Mouse (Mus musculus) R1 (cell line): Measurements from ENCODE around the gene Olfr288.

Source experiments
- DNase-seq: peaks from one replicate; pipeline ENCODE4 v3.0.0-alpha.2; 2018; ENCODE audit warnings: low read depth, low spot score

Olfr288 gene

DNA sequence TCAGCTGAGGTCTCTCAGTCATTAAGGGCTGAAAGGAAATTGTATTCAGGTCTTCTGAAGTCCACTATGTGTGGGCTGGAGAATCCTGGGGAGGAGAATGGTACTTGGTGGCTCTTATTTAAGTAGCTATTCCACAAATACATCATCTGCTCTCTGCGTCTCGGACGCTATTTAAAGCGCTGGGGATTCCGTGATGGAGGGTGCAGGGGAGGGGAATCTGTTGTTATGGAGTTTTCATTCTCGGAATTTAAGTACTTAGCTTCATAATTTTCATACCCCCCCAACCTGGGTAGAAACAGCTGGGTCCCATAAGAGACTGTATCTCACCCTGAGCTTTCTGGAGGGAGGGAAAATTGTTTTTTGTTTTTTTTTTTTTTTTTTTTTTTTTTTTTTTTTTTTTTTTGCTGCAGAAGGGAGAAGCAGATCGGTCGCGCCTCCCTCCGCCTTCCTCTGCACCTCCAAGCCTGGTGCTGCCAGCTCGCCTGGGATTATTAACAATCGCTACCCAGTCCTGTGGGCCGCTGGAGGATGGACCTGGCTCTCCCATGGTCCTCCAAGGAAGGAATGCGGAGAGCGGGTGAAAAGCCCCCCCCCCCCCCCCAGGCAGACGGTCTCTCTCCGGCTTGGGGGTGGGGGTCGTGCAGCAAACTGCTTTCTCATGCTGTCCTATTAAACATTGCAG, 28.2 kb downstream of the Olfr288 start, which contains the start of gene Ccdc184:
Gene Ccdc184, plus strand, starts transcription at position 196 of the 682 bp plus-strand sequence.
- no peak for DNase-seq

DNA sequence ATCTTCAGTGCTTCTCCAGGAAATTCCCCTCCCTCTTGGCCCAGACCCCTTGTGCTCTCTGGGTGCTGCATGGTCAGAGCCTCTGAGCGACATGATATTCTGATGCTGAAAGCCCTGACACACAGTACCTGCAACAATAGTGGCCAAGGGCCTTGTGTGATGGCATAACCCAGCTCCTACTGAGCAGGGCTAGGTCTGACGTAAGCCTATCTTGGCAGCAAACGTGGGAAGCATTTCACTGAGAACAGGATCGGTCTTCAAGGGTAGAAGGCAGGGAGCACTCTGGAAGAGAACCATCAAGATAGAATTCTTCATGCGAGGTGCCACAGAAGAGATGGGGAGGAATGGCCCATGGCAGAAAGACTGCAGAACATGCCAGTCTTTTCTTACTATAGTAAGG, 29.8 kb downstream of the Olfr288 start, which contains the start of gene Asb8:
Gene Asb8, minus strand, starts transcription at position 101 of the 400 bp plus-strand sequence.
- no peak for DNase-seq

DNA sequence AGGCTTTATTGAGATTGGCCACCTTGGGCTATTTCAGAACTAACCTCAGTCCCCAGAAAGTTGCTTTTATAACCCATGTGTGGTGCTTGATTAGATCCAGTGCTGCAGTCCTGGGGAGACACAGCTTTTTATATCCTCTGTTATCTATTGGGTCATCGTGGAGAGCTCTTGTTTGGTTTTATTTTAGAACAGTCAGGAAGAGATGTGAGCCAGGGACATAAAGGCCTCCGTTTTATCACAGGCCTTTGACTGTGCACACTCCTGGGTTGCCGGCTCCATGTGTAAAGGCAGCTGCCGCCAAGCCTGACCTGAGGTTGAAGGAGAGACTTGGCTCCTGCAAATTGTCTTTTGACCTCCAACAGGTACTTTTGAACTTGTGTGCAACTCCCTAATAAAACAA, 32.8 kb downstream of the Olfr288 start:
- no peak for DNase-seq

DNA sequence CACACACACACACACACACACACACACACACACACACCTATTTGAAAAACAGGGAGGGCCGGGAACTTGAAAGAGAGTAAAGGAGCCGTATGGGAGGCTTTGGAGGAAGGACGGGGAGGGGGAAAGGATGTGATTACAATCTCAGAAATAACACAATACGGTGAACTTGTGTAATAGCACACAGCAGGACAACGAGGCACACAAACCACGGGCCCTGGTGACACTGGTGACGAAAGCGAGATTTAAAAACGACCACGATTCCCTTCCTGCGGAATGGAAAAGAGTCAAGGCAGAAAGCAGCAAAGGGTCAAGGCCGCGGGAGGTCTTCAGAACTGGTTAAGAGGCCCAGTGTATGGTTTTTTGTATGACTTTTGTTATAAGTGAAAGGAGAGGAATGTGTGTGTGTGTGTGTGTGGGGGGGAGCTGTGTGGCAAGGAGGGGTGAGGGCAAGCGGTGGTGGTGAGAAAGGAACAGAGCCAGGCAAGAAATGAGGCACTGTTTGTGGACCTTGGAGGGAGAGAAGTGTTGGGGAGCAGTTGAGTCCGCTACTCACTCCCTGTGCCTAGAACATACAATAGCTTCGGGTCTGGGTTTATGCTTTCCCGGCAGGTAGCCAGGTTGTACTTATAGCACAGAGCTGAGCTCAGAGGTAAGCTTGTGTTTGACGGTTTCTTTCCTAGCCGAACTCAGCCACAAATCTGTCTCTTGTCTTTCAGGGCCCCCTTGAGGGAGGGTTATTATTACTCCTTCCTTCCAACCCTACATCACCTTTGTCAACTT, 34.1 kb downstream of the Olfr288 start:
- no peak for DNase-seq

DNA sequence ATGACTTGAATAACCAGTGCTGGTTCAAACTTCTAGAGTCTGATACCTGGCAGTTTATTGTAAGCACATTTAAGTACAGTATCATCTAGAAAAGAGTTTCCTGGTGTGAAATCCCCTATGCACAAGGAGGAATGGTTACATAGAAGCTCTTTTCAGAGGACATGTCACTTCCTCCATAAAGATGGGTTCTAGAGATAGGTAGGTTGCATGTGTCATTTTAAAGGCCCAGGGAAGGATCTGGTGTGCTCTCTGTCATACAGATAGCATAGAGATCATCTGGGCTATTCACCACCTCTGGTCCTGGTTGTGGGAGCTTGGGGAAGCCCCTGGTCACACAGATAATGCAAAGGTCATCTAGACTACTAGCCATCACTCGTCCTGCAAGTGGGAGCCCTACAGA, 38.1 kb downstream of the Olfr288 start:
- DNase-seq = no peak

DNA sequence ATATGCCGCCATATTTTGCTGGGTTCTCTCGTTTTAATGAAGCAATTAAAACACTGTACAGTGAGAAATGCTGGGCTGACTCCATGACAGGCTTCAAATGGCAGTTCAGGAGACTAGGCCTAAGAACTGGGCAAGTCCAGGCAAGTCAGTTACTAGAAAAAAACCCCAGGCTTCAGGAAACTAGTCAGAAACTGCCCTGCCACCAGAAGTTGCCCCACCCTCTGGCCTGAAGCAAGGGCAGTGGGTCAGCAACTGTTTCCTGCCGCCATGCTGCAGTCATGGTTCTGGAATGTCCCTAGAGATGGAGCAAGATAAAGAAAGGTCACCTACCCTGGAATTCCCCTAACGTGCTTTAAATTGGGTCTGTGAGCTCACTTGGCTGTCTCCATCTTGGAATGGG, 39.4 kb downstream of the Olfr288 start:
- DNase-seq = peak; percentile 89

DNA sequence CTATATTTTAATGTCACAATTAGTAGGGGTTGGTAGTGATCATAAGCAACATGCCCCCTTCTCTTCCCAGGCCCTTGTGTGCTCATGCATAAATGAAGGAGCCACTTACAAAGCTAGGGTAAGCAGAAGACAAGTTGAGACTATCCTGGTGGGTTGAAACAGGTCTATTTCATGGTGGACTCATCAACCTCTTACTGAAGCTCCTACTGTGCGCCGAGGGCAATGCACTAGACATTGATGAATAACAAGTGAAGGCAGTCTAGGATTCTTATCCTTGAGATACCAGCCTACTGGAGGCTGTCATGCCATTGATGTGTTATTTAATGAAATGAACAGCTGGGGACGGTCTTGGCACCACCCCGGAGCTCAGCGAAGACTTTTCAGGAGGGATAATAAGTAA, 40.1 kb downstream of the Olfr288 start:
- DNase-seq = peak; percentile 48

DNA sequence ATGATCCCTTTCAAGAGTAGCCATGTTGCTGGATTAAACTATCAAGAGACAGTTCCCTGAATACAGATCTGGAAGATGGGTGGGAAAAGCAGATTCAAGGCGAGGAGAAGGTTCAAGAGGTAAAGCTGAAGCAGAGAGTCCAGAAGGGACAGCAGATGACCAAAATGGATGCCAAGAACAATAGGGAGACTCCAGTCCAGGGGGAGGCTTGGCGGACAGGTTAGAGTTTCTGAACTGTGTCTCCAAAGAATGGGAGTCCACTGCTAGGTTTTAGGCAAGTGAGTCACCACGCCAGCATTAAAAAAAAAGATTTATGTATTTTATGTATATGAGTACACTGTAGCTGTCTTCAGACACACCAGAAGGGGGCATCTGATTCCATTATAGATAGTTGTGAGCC, 40.7 kb downstream of the Olfr288 start:
- no peak for DNase-seq

DNA sequence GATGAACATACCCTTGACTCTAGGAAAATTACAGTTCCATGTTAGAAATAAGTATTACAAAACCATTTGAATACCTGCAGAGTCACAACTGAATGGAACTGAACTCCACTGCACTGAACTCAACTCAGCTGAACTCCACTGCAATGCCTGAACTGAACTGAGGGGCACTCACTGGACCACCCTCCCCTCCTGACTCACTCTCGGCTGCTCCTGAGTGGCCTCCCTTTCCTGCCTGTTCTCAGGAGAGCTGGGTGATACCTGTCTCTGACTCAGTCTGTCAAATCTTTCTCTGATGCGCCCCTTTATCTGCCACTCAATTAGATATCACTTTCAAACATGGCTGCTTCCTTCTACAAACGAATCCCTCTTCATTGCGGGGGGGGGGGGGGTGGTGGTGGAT, 41.2 kb downstream of the Olfr288 start:
- no peak for DNase-seq

DNA sequence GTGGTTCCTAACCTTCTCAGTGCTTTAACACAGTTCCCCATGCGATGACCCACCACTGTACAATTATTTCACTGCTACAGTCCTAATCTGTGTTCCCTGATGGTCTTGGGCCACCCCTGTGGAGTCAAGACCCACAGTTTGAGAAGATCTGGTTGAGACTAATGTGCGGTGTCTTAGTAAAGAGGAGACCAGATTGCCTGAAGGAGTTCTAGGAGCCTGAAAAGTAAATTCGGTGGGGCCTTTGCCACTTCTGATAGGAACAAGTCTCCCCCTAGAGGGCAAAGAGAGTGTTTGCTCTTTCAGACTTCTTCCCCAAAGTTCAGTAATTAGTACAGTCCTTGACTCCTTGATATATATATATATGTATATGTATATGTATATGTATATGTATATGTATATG, 41.7 kb downstream of the Olfr288 start:
- DNase-seq = peak; percentile 85

DNA sequence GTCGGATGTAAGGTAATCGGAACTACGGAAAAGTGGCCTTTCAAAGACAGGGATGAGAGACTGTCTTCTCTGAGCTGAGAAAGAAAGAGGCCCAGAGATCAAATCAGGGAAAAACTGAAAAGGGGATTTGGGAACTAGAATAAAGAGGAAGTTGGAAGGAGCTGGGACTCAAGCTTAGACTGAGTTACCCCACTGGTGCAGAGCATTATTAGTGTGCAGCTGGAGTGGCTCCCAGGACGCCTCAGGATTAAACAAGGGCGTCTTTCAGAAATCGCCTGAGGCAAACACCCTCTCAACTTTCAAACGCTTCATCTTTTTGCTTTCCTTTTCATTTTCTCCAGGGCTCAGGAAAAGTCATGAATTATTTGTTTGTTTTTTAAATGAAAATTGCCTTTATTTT, 42.4 kb downstream of the Olfr288 start:
- no peak for DNase-seq

DNA sequence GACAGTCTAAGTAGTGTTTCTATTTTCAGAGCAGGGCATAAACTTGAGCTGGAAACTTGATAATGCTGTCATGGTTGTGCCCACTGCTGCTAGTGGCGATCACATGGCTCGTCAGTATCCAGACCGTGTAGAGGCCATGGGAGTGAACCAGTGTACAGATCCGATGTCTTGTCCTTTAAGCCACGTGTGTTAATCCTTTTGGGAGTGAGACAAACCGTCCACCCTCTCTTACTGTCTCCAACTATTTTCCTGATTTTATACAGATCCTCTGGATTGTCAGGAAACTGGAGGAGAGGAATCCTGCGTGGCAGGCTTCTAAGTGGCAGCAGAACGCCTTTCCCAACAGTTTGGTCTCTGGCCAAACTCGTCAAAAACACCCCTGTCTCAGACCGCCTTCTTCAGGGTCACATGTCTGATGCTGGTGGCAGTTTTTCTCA, 46.2 kb downstream of the Olfr288 start:
- DNase-seq = no peak

DNA sequence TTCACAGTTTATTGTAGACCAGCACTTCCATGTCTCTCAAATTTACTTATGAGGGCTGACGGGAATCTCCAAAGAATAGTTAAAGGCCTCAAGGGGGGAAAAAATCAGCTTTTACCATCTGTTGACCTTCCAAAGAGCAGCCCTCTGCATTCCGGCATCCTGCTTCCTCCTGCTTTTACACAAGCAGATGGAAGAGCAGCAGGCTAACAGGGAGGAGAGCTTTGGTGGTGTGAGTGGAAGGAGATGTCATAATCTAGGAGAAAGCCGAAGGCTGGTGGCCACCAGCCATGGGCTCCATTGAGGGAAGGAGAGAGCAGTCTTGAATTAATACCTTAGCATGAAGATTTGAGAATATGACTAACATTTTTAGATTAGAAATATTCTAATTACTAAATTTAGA, 47.0 kb downstream of the Olfr288 start:
- DNase-seq = no peak

DNA sequence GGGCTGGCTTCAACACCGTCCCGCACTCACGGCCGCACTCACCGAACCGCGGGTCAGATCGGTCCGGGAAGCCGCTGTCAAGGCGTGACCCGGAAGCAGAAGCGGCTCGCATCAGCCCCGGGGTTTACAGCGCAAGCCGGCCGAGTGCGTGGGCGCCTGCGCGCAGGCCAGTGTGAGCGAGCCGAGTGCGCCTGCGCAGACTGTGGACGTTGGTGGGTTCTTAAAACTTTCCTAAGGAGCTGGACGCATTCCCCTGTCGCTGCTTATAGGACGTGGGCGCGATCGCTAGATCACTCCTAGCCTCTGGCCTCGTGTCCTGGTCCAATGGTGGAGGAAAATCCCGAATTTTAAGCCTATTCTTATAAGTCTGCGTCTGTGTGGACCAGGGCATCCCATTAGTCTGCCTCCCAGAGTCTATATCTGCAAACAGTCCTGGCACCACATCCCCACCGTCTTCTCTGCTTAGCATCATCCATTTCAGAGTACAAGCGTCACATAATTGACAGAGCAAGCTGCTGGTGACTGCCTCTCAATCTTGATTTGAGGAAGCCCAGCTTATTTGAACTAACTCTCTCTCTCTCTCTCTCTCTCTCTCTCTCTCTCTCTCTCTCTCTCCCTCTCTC, 49.7 kb downstream of the Olfr288 start:
- DNase-seq = peak; percentile 91

DNA sequence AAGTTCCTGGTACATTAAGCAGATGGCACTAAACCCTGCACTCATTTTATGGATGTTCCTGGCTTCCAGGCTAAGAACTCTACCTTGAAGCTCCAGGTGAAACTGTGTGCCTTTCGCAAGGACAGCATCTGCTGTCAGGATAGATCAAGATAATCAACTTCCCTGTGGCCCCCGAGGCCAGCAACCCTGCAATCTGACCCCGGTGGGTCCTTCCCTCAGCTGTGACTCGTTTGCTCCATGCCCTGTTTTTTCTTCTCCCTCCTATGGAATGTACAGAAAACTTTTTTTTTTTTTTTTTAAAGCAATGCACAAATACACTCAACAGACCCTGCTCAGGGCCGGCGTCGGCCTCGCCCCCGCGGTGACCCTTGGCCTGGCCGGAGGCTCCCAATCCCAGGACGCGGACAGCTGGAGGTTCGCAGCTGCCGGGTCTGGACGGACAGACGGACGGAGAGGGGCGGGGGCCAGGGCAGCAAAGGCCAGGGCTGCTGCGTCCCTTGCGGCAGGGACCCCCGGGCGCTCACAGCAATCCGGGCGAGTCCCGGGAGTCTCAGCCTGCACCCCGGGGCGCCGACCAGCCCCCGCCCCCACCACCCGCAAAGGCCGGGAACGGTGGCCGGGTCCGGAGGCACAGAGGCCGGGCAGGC, 50.4 kb downstream of the Olfr288 start:
- DNase-seq = peak; percentile 28

DNA sequence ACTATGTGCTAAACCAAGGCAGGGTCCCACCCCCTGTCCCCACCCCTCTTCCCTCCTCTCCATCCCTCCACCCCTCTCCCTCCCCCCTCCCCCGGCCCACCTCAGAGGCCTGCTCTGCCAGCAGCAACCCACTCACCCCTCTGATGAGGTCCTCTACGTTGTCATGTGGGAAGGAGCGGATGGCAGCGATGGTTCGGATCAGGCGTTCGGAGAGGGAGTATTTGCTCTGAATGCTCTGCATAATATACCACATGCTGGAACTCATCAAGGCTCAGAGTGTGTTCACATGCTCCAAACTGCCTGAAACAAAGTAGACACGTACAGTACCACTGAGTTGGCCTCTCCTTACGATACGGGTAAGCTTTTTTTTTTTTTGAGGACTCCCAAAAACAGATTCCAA, 52.8 kb downstream of the Olfr288 start:
- DNase-seq = no peak

DNA sequence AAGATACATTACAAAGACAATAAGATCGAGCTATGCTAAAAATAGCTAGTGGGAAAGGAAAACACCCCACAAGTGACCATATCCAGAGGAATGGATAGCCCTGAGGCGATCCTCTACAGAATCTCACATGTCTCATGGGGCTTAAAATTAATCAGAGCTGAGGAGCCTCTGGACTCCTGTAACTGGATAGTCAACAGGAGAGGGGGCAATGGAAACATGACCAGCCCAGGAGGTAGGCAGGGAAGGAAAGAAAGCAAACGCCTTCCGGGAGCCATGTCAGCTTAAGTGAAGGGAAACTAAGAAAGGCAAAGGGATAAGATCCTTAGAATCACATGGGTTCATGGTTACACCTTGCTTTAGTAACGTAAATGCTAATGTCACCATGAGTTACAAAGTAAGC, 54.5 kb downstream of the Olfr288 start:
- DNase-seq = no peak

DNA sequence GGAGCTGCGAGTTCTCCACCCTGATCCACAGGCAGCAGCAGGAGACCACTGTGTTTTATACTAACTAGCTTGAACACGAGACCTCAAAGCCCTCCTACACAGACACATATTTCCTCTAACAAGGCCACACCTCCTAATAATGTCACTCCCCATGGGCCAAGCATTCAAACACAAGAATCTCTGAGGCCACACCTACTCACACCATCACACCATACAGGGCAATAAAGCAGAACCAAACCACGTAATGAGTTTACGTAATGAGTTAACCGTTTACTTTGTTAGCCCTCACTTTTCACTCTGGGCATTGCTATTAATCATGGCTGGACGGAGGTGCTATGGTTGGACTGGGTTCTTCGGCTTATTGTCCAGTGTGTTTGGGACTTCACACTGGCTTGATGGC, 55.6 kb downstream of the Olfr288 start:
- no peak for DNase-seq

DNA sequence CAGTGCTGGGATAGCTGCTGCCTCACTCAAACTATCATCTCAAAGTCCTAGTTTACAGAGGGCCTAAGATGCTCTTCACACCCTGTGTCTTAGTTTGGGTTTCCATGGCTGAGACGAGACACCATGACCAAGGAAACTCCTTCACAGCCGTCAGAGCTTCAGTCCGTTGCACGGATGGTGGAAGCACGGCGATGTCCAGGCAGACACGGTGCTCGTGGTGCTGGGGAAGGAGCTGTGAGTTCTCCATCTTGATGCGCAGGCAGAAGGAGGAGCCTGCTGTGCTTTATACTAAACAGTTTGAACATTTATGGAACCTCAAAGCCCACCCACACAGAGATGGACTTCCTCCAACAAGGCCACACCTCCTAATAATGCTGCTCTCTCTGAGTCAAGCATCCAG, 58.5 kb downstream of the Olfr288 start:
- no peak for DNase-seq
